Mouse (Mus musculus): ENCODE data around the gene Vwa5a. TPM values are rescaled to one million over a fixed set of nuclear protein-coding genes. Genes with fewer than 3 reads are reported as not detected.
A peak's percentile ranks its signal among the peaks of the same experiment; 100 is the strongest.

Gene Vwa5a
- polyA plus RNA-seq (2015; fragmentation: Nextera tagmentation; extraction: Ambion mirVana) = 25.2 and 26.6 TPM in 2 replicates

GRCm38 (mm10) chr9:38718102-38718501 lies at the start of gene Vwa5a:
TSS of gene Vwa5a (plus strand) at chr9:38718268.
- Histone ChIP-seq H3K4me3 (replicated peaks; ENCODE audit: low read length) (peak within 1 kb of the TSS; percentile 71), H3K4me2 (ENCODE audit: low read depth, low read length) (peak within 1 kb of the TSS; percentile 63), H3K9me3 (replicated peaks; ENCODE audit: control insufficient read depth, low read length) (no peaks in the 10 kb centered on the region), H3K4me1 (ENCODE audit: control insufficient read depth, insufficient read depth, low read length) (peaks cover 9% of the 10 kb centered on the region), H3K27me3 (ENCODE audit: control insufficient read depth, insufficient read depth, low read length) (no peaks in the 10 kb centered on the region), H3K9ac (ENCODE audit: low read length) (peak within 1 kb of the TSS; percentile 70), H3K36me3 (ENCODE audit: control insufficient read depth, insufficient read depth, low read length) (no peaks in the 10 kb centered on the region; the same call in 1 of the 2 replicates), H3K27ac (ENCODE audit: low read length) (peak within 1 kb of the TSS; percentile 87)
- ATAC-seq (ENCODE audit: insufficient read depth, low FRiP score) = peak; percentile 75; the same call in 1 of the 2 replicates
- 1% methylated on average over 4 of the region's 4 CpGs for WGBS

- Histone ChIP-seq H3K4me2 (ENCODE audit: low read depth, low read length) (no peak overlapping the region), H3K4me3 (replicated peaks; ENCODE audit: low read length) (no peak overlapping the region), H3K9ac (ENCODE audit: low read length) (no peak overlapping the region), H3K27me3 (ENCODE audit: control insufficient read depth, insufficient read depth, low read length) (no peaks in the 10 kb centered on the region), H3K4me1 (ENCODE audit: control insufficient read depth, insufficient read depth, low read length) (no peaks in the 10 kb centered on the region), H3K36me3 (ENCODE audit: control insufficient read depth, insufficient read depth, low read length) (no peaks in the 10 kb centered on the region), H3K27ac (ENCODE audit: low read length) (no peak overlapping the region), H3K9me3 (replicated peaks; ENCODE audit: control insufficient read depth, low read length) (no peaks in the 10 kb centered on the region)
- 73% methylated on average over 2 of the region's 2 CpGs for WGBS
- no peak for ATAC-seq (ENCODE audit: insufficient read depth, low FRiP score)
Observed at GRCm38 (mm10) chr9:38672887-38673286, 45.2 kb upstream of the Vwa5a start.

- Histone ChIP-seq H3K27ac (ENCODE audit: low read length) (no peak within 1 kb of the TSS), H3K9ac (ENCODE audit: low read length) (no peak within 1 kb of the TSS), H3K4me1 (ENCODE audit: control insufficient read depth, insufficient read depth, low read length) (no peaks in the 10 kb centered on the region), H3K36me3 (ENCODE audit: control insufficient read depth, insufficient read depth, low read length) (no peaks in the 10 kb centered on the region), H3K9me3 (replicated peaks; ENCODE audit: control insufficient read depth, low read length) (no peaks in the 10 kb centered on the region), H3K4me2 (ENCODE audit: low read depth, low read length) (no peak within 1 kb of the TSS), H3K4me3 (replicated peaks; ENCODE audit: low read length) (no peak within 1 kb of the TSS), H3K27me3 (ENCODE audit: control insufficient read depth, insufficient read depth, low read length) (no peaks in the 10 kb centered on the region)
- no peak for ATAC-seq (ENCODE audit: insufficient read depth, low FRiP score)
- WGBS = 80% methylated on average over 2 of the region's 2 CpGs
Observed at GRCm38 (mm10) chr9:38674501-38674900, 43.6 kb upstream of the Vwa5a start, which contains the start of gene Olfr918. TSS of gene Olfr918 (minus strand) at chr9:38674601.

GRCm38 (mm10) chr9:38718927-38719441 lies 916 bp downstream of the Vwa5a start:
- Histone ChIP-seq H3K9ac (ENCODE audit: low read length) (peak overlapping the region; percentile 70), H3K36me3 (ENCODE audit: control insufficient read depth, insufficient read depth, low read length) (no peaks in the 10 kb centered on the region; the same call in 1 of the 2 replicates), H3K27me3 (ENCODE audit: control insufficient read depth, insufficient read depth, low read length) (no peaks in the 10 kb centered on the region), H3K4me1 (ENCODE audit: control insufficient read depth, insufficient read depth, low read length) (peaks cover 9% of the 10 kb centered on the region), H3K4me2 (ENCODE audit: low read depth, low read length) (peak overlapping the region; percentile 63), H3K4me3 (replicated peaks; ENCODE audit: low read length) (peak overlapping the region; percentile 71), H3K9me3 (replicated peaks; ENCODE audit: control insufficient read depth, low read length) (no peaks in the 10 kb centered on the region), H3K27ac (ENCODE audit: low read length) (peak overlapping the region; percentile 87)
- 6% methylated on average over 3 of the region's 3 CpGs for WGBS
- peak; percentile 83 for ATAC-seq (ENCODE audit: insufficient read depth, low FRiP score)

GRCm38 (mm10) chr9:38724044-38724443 lies 6.0 kb downstream of the Vwa5a start:
- Histone ChIP-seq H3K4me3 (replicated peaks; ENCODE audit: low read length) (no peak overlapping the region), H3K27ac (ENCODE audit: low read length) (no peak overlapping the region), H3K27me3 (ENCODE audit: control insufficient read depth, insufficient read depth, low read length) (no peaks in the 10 kb centered on the region), H3K9ac (ENCODE audit: low read length) (no peak overlapping the region), H3K9me3 (replicated peaks; ENCODE audit: control insufficient read depth, low read length) (no peaks in the 10 kb centered on the region), H3K4me2 (ENCODE audit: low read depth, low read length) (no peak overlapping the region), H3K36me3 (ENCODE audit: control insufficient read depth, insufficient read depth, low read length) (peaks cover 18% of the 10 kb centered on the region), H3K4me1 (ENCODE audit: control insufficient read depth, insufficient read depth, low read length) (peaks cover 7% of the 10 kb centered on the region)
- 96% methylated on average over 1 of the region's 1 CpGs for WGBS
- ATAC-seq (ENCODE audit: insufficient read depth, low FRiP score) = no peak

- no peaks in the 10 kb centered on the region for H3K9me3 ChIP-seq (replicated peaks; ENCODE audit: control insufficient read depth, low read length)
- H3K4me2 ChIP-seq (ENCODE audit: low read depth, low read length) = no peak overlapping the region
- no peaks in the 10 kb centered on the region for H3K4me1 ChIP-seq (ENCODE audit: control insufficient read depth, insufficient read depth, low read length)
- peaks cover 18% of the 10 kb centered on the region for H3K36me3 ChIP-seq (ENCODE audit: control insufficient read depth, insufficient read depth, low read length)
- WGBS = 83% methylated on average over 3 of the region's 3 CpGs
- no peaks in the 10 kb centered on the region for H3K27me3 ChIP-seq (ENCODE audit: control insufficient read depth, insufficient read depth, low read length)
- no peak for ATAC-seq (ENCODE audit: insufficient read depth, low FRiP score)
- no peak overlapping the region for H3K27ac ChIP-seq (ENCODE audit: low read length)
- no peak overlapping the region for H3K4me3 ChIP-seq (replicated peaks; ENCODE audit: low read length)
- no peak overlapping the region for H3K9ac ChIP-seq (ENCODE audit: low read length)
Observed at GRCm38 (mm10) chr9:38728218-38728617, 10.2 kb downstream of the Vwa5a start.

GRCm38 (mm10) chr9:38741408-38741807 lies 23.3 kb downstream of the Vwa5a start:
- Histone ChIP-seq H3K9me3 (replicated peaks; ENCODE audit: control insufficient read depth, low read length) (no peaks in the 10 kb centered on the region), H3K36me3 (ENCODE audit: control insufficient read depth, insufficient read depth, low read length) (no peaks in the 10 kb centered on the region; the same call in 1 of the 2 replicates), H3K4me1 (ENCODE audit: control insufficient read depth, insufficient read depth, low read length) (no peaks in the 10 kb centered on the region), H3K9ac (ENCODE audit: low read length) (no peak overlapping the region), H3K4me2 (ENCODE audit: low read depth, low read length) (no peak overlapping the region), H3K27me3 (ENCODE audit: control insufficient read depth, insufficient read depth, low read length) (no peaks in the 10 kb centered on the region), H3K27ac (ENCODE audit: low read length) (no peak overlapping the region), H3K4me3 (replicated peaks; ENCODE audit: low read length) (no peak overlapping the region)
- WGBS = 88% methylated on average over 1 of the region's 1 CpGs
- no peak for ATAC-seq (ENCODE audit: insufficient read depth, low FRiP score)

- no peaks in the 10 kb centered on the region for H3K36me3 ChIP-seq (ENCODE audit: control insufficient read depth, insufficient read depth, low read length)
- ATAC-seq (ENCODE audit: insufficient read depth, low FRiP score) = no peak
- no peak overlapping the region for H3K9ac ChIP-seq (ENCODE audit: low read length)
- H3K4me2 ChIP-seq (ENCODE audit: low read depth, low read length) = no peak overlapping the region
- WGBS = 91% methylated on average over 4 of the region's 4 CpGs
- no peak overlapping the region for H3K27ac ChIP-seq (ENCODE audit: low read length)
- no peaks in the 10 kb centered on the region for H3K9me3 ChIP-seq (replicated peaks; ENCODE audit: control insufficient read depth, low read length)
- H3K27me3 ChIP-seq (ENCODE audit: control insufficient read depth, insufficient read depth, low read length) = no peaks in the 10 kb centered on the region
- H3K4me1 ChIP-seq (ENCODE audit: control insufficient read depth, insufficient read depth, low read length) = no peaks in the 10 kb centered on the region
- no peak overlapping the region for H3K4me3 ChIP-seq (replicated peaks; ENCODE audit: low read length)
Observed at GRCm38 (mm10) chr9:38744619-38745315, 26.7 kb downstream of the Vwa5a start.

GRCm38 (mm10) chr9:38751999-38752398 lies 33.9 kb downstream of the Vwa5a start, which contains the start of gene Olfr920:
TSS of gene Olfr920 (plus strand) at chr9:38752299.
- no peak for ATAC-seq (ENCODE audit: insufficient read depth, low FRiP score)

More at GRCm38 (mm10) chr9:38751999-38752398, 33.9 kb downstream of the Vwa5a start, which contains the start of gene Olfr920:
- Histone ChIP-seq H3K27me3 (ENCODE audit: control insufficient read depth, insufficient read depth, low read length) (no peaks in the 10 kb centered on the region), H3K4me2 (ENCODE audit: low read depth, low read length) (no peak within 1 kb of the TSS), H3K4me3 (replicated peaks; ENCODE audit: low read length) (no peak within 1 kb of the TSS), H3K9ac (ENCODE audit: low read length) (no peak within 1 kb of the TSS), H3K27ac (ENCODE audit: low read length) (no peak within 1 kb of the TSS), H3K9me3 (replicated peaks; ENCODE audit: control insufficient read depth, low read length) (no peaks in the 10 kb centered on the region), H3K4me1 (ENCODE audit: control insufficient read depth, insufficient read depth, low read length) (no peaks in the 10 kb centered on the region), H3K36me3 (ENCODE audit: control insufficient read depth, insufficient read depth, low read length) (no peaks in the 10 kb centered on the region)
- WGBS = 83% methylated on average over 1 of the region's 1 CpGs
